Mouse (Mus musculus) forebrain, embryonic 16.5 days (tissue): ENCODE measurements at regions not wholly inside any gene's neighbourhood (a gene's known extent, or its start where the extent isn't known, plus 50 kb on each side); places are given as distances from the start of the nearest gene placed in this dataset.
A peak's percentile ranks its signal among the peaks of the same experiment; 100 is the strongest.
"Not testable (repeated sequence)": the region's sequence is repeated elsewhere in the genome, so short reads cannot be mapped to it uniquely, and the experiment has no call there.

ENCODE experiments used
- ATAC-seq: fragments of 200-750 bp; cut with Nextera tagmentation; 2 replicates; pipeline ENCODE4 v1.8.0; 2017; ENCODE audit warnings: mild to moderate bottlenecking, moderate library complexity
- H3K27ac ChIP-seq: fragments of 300-500 bp; sonication (generic); 2 replicates; pipeline ENCODE4 v1.5.1; 2014; ENCODE audit warnings: low read length, control low read depth
- H3K27me3 ChIP-seq: fragments of 300-500 bp; sonication (generic); replicated peaks from 2 replicates; pipeline ENCODE4 v1.6.1; 2014; ENCODE audit warnings: low read length; ENCODE audit not compliant: control insufficient read depth, insufficient read depth
- H3K36me3 ChIP-seq: fragments of 300-500 bp; sonication (generic); 2 replicates; pipeline ENCODE4 v1.6.1; 2014; ENCODE audit not compliant: control insufficient read depth, insufficient read depth
- H3K4me1 ChIP-seq: fragments of 300-500 bp; sonication (generic); replicated peaks from 2 replicates; pipeline ENCODE4 v1.6.1; 2014; ENCODE audit warnings: low read length; ENCODE audit not compliant: control insufficient read depth, insufficient read depth
- H3K4me2 ChIP-seq: fragments of 300-500 bp; sonication (generic); 2 replicates; pipeline ENCODE4 v1.6.1; 2014; ENCODE audit warnings: mild to moderate bottlenecking, low read length, control low read depth
- H3K4me3 ChIP-seq: fragments of 300-500 bp; sonication (generic); replicated peaks from 2 replicates; pipeline ENCODE4 v1.5.1; 2014; ENCODE audit warnings: mild to moderate bottlenecking, low read length, control low read depth
- H3K9ac ChIP-seq: fragments of 300-500 bp; sonication (generic); replicated peaks from 2 replicates; pipeline ENCODE4 v1.6.1; 2014; ENCODE audit warnings: low read depth, low read length, control low read depth
- H3K9me3 ChIP-seq: fragments of 300-500 bp; sonication (generic); 2 replicates; pipeline ENCODE4 v1.6.1; 2016; ENCODE audit warnings: low read length; ENCODE audit not compliant: control insufficient read depth
- WGBS: fragments of 180-500 bp; shearing (Covaris S2); extraction: QIAGEN DNeasy Blood & Tissue Kit; methylation state at CpG from one replicate; pipeline ENCODE4 v1.1.7; 2014; 5-methylcytosine and 5-hydroxymethylcytosine counted together

- not testable (repeated sequence) for H3K9me3 ChIP-seq, H3K4me3 ChIP-seq, H3K9ac ChIP-seq, H3K27me3 ChIP-seq, H3K4me2 ChIP-seq, H3K27ac ChIP-seq, H3K36me3 ChIP-seq, ATAC-seq, H3K4me1 ChIP-seq
- 86% methylated on average over 1 of the region's 1 CpGs for WGBS
These were observed 236.9 kb upstream of the Tmem196 start for GRCm38 (mm10) chr12:119708715-119709114.

DNA sequence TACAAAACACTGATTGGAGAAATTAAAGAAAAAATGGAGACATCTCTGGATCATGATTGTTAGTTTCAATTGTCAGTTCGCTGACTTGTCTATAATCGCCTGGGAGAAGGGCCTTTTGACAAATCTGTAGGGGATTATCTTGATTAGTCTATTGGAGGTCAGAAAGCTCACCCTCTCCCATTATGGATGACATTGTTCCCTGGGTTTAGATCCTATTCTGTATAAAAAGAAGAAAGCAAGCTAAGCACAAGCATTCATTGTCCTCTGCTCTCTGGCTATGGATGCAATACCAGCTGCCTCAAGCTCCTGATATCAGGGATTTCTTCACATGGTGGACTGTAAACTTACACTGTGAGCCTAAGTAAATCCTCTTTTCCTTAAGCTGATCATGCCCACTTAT lies 214.8 kb upstream of the Tmem196 start:
- H3K9ac ChIP-seq, result no peak overlapping the region
- H3K4me1 ChIP-seq, result no peaks in the 10 kb centered on the region
- no peaks in the 10 kb centered on the region for H3K9me3 ChIP-seq
- no peak overlapping the region for H3K4me2 ChIP-seq
- WGBS, result 9% methylated on average over 2 of the region's 2 CpGs
- no peaks in the 10 kb centered on the region for H3K27me3 ChIP-seq
- ATAC-seq, result no peak
- no peak overlapping the region for H3K4me3 ChIP-seq
- no peaks in the 10 kb centered on the region for H3K36me3 ChIP-seq
- no peak overlapping the region for H3K27ac ChIP-seq

DNA sequence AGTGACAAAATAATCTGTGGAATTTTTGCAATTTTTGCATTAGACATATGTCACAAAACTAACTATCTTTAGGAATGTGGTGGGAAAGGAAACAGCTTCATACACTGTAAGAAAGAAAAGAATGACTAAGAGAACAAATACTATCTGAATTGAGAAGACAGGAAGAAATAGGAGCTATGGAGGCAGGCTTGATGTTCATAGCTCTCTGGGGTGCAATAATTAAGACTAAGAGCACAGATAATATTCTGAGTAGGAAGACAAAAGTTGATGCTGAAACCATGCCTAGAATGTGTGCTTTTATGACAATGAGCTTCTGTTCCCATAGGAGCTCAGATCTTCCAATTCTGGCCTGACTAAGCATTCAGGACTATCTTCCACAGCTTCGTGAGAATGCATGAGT lies 183.0 kb upstream of the Tmem196 start:
- H3K27ac ChIP-seq, result no peak overlapping the region
- H3K9me3 ChIP-seq, result no peaks in the 10 kb centered on the region
- H3K4me3 ChIP-seq, result no peak overlapping the region
- no peak overlapping the region for H3K9ac ChIP-seq
- H3K36me3 ChIP-seq, result no peaks in the 10 kb centered on the region
- 45% methylated on average over 1 of the region's 1 CpGs for WGBS
- ATAC-seq, result no peak
- no peak overlapping the region for H3K4me2 ChIP-seq
- H3K27me3 ChIP-seq, result no peaks in the 10 kb centered on the region
- H3K4me1 ChIP-seq, result no peaks in the 10 kb centered on the region

DNA sequence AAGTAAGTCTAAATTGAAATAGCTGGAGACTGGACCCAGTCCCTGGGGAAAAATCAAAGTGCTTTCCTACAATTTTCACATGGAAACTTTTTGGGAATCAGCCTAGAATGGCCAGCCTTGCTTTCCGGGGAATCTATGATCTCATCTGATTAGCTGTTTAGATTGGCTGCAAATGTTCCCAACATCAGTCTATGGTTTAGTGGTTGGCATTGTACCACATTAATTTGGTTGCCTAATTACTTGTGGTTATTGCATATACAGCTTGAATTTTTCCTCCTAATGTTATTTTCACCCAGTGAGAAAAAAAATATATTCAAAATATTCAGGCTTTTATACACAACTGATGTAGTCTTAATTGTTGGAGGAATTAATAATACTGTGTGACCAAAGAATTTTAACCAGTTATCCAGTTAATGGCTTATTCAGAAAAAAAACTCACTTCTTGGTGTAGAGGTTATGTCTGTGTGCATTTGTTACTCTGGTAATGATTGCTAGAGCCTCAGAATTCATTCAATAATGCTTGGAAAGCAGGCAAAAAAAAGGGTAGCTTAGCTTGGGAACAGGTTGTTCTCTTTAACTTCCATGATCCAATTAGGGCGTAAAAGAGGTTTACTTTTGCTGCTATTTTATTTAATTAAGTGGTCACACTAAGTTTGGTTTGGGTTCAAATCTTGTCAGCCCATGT lies 182.2 kb upstream of the Tmem196 start:
- 34% methylated on average over 2 of the region's 2 CpGs for WGBS
- no peak overlapping the region for H3K27ac ChIP-seq
- H3K4me2 ChIP-seq, result no peak overlapping the region
- no peak overlapping the region for H3K9ac ChIP-seq
- no peak overlapping the region for H3K4me3 ChIP-seq
- no peaks in the 10 kb centered on the region for H3K27me3 ChIP-seq
- no peaks in the 10 kb centered on the region for H3K36me3 ChIP-seq
- H3K9me3 ChIP-seq, result no peaks in the 10 kb centered on the region
- peak; percentile 66 for ATAC-seq
- H3K4me1 ChIP-seq, result no peaks in the 10 kb centered on the region

- Histone ChIP-seq H3K36me3 (no peaks in the 10 kb centered on the region), H3K4me2 (no peak overlapping the region), H3K27me3 (no peaks in the 10 kb centered on the region), H3K27ac (no peak overlapping the region), H3K9me3 (no peaks in the 10 kb centered on the region), H3K4me1 (no peaks in the 10 kb centered on the region), H3K9ac (no peak overlapping the region), H3K4me3 (no peak overlapping the region)
- ATAC-seq, result no peak
- 9% methylated on average over 2 of the region's 2 CpGs for WGBS
These were observed 168.1 kb upstream of the Tmem196 start for GRCm38 (mm10) chr12:119777559-119777958.

GRCm38 (mm10) chr12:119807692-119808091 lies 137.9 kb upstream of the Tmem196 start:
- H3K36me3 ChIP-seq, result no peaks in the 10 kb centered on the region
- no peak overlapping the region for H3K9ac ChIP-seq
- no peak overlapping the region for H3K4me3 ChIP-seq
- no peak overlapping the region for H3K4me2 ChIP-seq
- H3K9me3 ChIP-seq, result no peaks in the 10 kb centered on the region
- WGBS, result 68% methylated on average over 1 of the region's 1 CpGs
- ATAC-seq, result no peak
- H3K4me1 ChIP-seq, result no peaks in the 10 kb centered on the region
- no peaks in the 10 kb centered on the region for H3K27me3 ChIP-seq
- no peak overlapping the region for H3K27ac ChIP-seq

GRCm38 (mm10) chr12:119816225-119816624 lies 129.4 kb upstream of the Tmem196 start:
- no peaks in the 10 kb centered on the region for H3K4me1 ChIP-seq
- no peaks in the 10 kb centered on the region for H3K36me3 ChIP-seq
- no peak for ATAC-seq
- H3K27ac ChIP-seq, result no peak overlapping the region
- no peaks in the 10 kb centered on the region for H3K9me3 ChIP-seq
- no peak overlapping the region for H3K4me2 ChIP-seq
- H3K27me3 ChIP-seq, result no peaks in the 10 kb centered on the region
- H3K4me3 ChIP-seq, result no peak overlapping the region
- H3K9ac ChIP-seq, result no peak overlapping the region

- Histone ChIP-seq H3K27ac (no peak overlapping the region), H3K9ac (no peak overlapping the region), H3K9me3 (no peaks in the 10 kb centered on the region), H3K4me2 (no peak overlapping the region), H3K4me1 (no peaks in the 10 kb centered on the region), H3K4me3 (no peak overlapping the region), H3K27me3 (no peaks in the 10 kb centered on the region), H3K36me3 (no peaks in the 10 kb centered on the region)
- peak; percentile 75 for ATAC-seq
These were observed 106.5 kb upstream of the Tmem196 start for GRCm38 (mm10) chr12:119839119-119839518.

DNA sequence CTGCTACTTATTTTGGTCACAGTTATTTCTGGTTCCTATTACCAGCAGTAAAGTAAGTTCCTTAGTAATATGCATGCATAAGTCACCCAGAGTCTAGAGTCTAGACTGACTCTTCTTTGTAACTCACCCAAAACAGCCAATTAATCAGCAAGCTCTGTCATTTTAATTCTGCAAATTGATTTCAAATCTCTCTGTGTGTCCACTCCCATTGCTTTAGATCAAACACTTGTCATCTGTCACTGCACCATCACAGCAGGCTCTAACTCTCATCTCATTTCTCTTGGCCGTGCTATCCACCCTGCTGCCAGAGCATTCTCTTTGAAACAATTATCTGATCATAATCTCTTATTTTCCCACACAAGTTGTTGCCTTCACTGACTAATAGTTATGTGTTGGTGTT lies 63.9 kb upstream of the Tmem196 start:
- Histone ChIP-seq H3K4me3 (no peak overlapping the region), H3K4me1 (no peaks in the 10 kb centered on the region), H3K27me3 (no peaks in the 10 kb centered on the region), H3K36me3 (no peaks in the 10 kb centered on the region), H3K9ac (no peak overlapping the region), H3K27ac (no peak overlapping the region), H3K9me3 (no peaks in the 10 kb centered on the region), H3K4me2 (no peak overlapping the region)
- no peak for ATAC-seq
- 46% methylated on average over 1 of the region's 1 CpGs for WGBS

GRCm38 (mm10) chr12:119890030-119890429 lies 55.6 kb upstream of the Tmem196 start:
- no peaks in the 10 kb centered on the region for H3K36me3 ChIP-seq
- H3K4me1 ChIP-seq, result no peaks in the 10 kb centered on the region
- H3K9me3 ChIP-seq, result no peaks in the 10 kb centered on the region
- 61% methylated on average over 1 of the region's 1 CpGs for WGBS
- no peak overlapping the region for H3K4me3 ChIP-seq
- ATAC-seq, result peak; percentile 90
- H3K9ac ChIP-seq, result no peak overlapping the region
- no peak overlapping the region for H3K4me2 ChIP-seq
- no peak overlapping the region for H3K27ac ChIP-seq
- no peaks in the 10 kb centered on the region for H3K27me3 ChIP-seq
